Mouse (Mus musculus) MEL (cell line): Measurements from ENCODE around the gene Pde10a. TPM values are rescaled to one million over a fixed set of nuclear protein-coding genes. Genes with fewer than 3 reads are reported as not detected.

ENCODE experiments used
- DNase-seq: peaks from one replicate; pipeline ENCODE4 v3.0.0; 2011; ENCODE audit warnings: low read depth, low spot score
- H3K27ac ChIP-seq: 2 replicates; pipeline ENCODE4 v1.5.1; 2012; ENCODE audit warnings: low read depth, mild to moderate bottlenecking, control low read depth, low read length, moderate library complexity; ENCODE audit not compliant: control insufficient read depth
- H3K27me3 ChIP-seq, 2 experiments: fragments of 150-350 bp in 1 of 2; sonication (generic) in 1 of 2; 2 replicates each; pipeline ENCODE4 v1.6.1; 2012; ENCODE audit warnings: low read length in 2 of 2, mild to moderate bottlenecking in 2 of 2, improper control_type of control experiment in 1 of 2, moderate library complexity in 1 of 2; ENCODE audit not compliant: insufficient read depth in 2 of 2, control insufficient read depth in 1 of 2
- H3K36me3 ChIP-seq, 2 experiments: 2 replicates each; pipeline ENCODE4 v1.6.1; 2012 to 2014; ENCODE audit warnings: low read length in 2 of 2, improper control_type of control experiment in 1 of 2, inconsistent platforms in 1 of 2, mild to moderate bottlenecking in 1 of 2; ENCODE audit not compliant: insufficient read depth in 2 of 2, control insufficient read depth in 1 of 2
- H3K4me1 ChIP-seq, 2 experiments: fragments of 150-350 bp in 1 of 2; sonication (generic) in 1 of 2; 2 replicates each; pipeline ENCODE4 v1.6.1; 2012; ENCODE audit warnings: low read length in 2 of 2, improper control_type of control experiment in 1 of 2, mild to moderate bottlenecking in 1 of 2; ENCODE audit not compliant: insufficient read depth in 2 of 2, control insufficient read depth in 1 of 2
- H3K4me3 ChIP-seq, 2 experiments: fragments of 150-350 bp in 1 of 2; sonication (generic) in 1 of 2; 2 replicates each; pipeline ENCODE4 v1.5.1; 2012; ENCODE audit warnings: low read depth in 2 of 2, low read length in 2 of 2, mild to moderate bottlenecking in 2 of 2, moderate library complexity in 2 of 2, control low read depth in 1 of 2, improper control_type of control experiment in 1 of 2; ENCODE audit not compliant: control insufficient read depth in 1 of 2, insufficient read depth in 1 of 2
- H3K79me2 ChIP-seq: 2 replicates; pipeline ENCODE4 v1.6.1; 2012; ENCODE audit warnings: mild to moderate bottlenecking, low read length, moderate library complexity; ENCODE audit not compliant: control insufficient read depth, poor library complexity, insufficient read depth
- H3K9ac ChIP-seq: 2 replicates; pipeline ENCODE4 v1.6.1; 2012; ENCODE audit warnings: low read depth, mild to moderate bottlenecking, control low read depth, low read length, moderate library complexity; ENCODE audit not compliant: control insufficient read depth, poor library complexity, severe bottlenecking
- H3K9me3 ChIP-seq: fragments of 150-350 bp; sonication (generic); replicated peaks from 2 replicates; pipeline ENCODE4 v1.6.1; 2012; ENCODE audit warnings: mild to moderate bottlenecking, low read length, improper control_type of control experiment, moderate library complexity; ENCODE audit not compliant: insufficient read depth
- CTCF ChIP-seq, 3 experiments: IDR thresholded peaks in 2 of 3; conservative IDR thresholded peaks in 1 of 3; 2 replicates each; pipeline ENCODE4 v1.5.1; 2011 to 2012; ENCODE audit warnings: low read length in 3 of 3, low read depth in 2 of 3, mild to moderate bottlenecking in 2 of 3, improper control_type of control experiment in 1 of 3, inconsistent platforms in 1 of 3, mixed read lengths in 1 of 3, moderate library complexity in 1 of 3; ENCODE audit not compliant: control insufficient read depth in 1 of 3, insufficient read depth in 1 of 3, poor library complexity in 1 of 3, severe bottlenecking in 1 of 3
- EP300 ChIP-seq, 2 experiments: IDR thresholded peaks; 2 replicates each; pipeline ENCODE4 v1.6.1; 2011; ENCODE audit warnings: improper control_type of control experiment in 2 of 2, low read length in 2 of 2, low read depth in 1 of 2, mild to moderate bottlenecking in 1 of 2
- GATA1 ChIP-seq: IDR thresholded peaks from 2 replicates; pipeline ENCODE4 v1.6.1; 2011; ENCODE audit warnings: low read depth, low read length, improper control_type of control experiment
- JUND ChIP-seq: IDR thresholded peaks from 2 replicates; pipeline ENCODE4 v1.6.1; 2011; ENCODE audit warnings: low read depth, mild to moderate bottlenecking, improper control_type of control experiment, low read length
- KAT2A ChIP-seq: conservative IDR thresholded peaks from 2 replicates; pipeline ENCODE4 v1.6.1; 2012; ENCODE audit warnings: low read depth, low read length, improper control_type of control experiment, inconsistent platforms
- MAFK ChIP-seq: IDR thresholded peaks from 2 replicates; pipeline ENCODE4 v1.6.1; 2011; ENCODE audit warnings: low read depth, mild to moderate bottlenecking, low read length, improper control_type of control experiment, borderline replicate concordance
- MAX ChIP-seq: IDR thresholded peaks from 2 replicates; pipeline ENCODE4 v1.6.1; 2011; ENCODE audit warnings: low read length, improper control_type of control experiment
- MAZ ChIP-seq: IDR thresholded peaks from 2 replicates; pipeline ENCODE4 v1.6.1; 2012; ENCODE audit warnings: low read depth, mild to moderate bottlenecking, inconsistent platforms, low read length, improper control_type of control experiment
- MEF2A ChIP-seq: IDR thresholded peaks from 2 replicates; pipeline ENCODE4 v1.6.1; 2014; ENCODE audit warnings: low read depth, mild to moderate bottlenecking, inconsistent platforms, low read length, improper control_type of control experiment; ENCODE audit not compliant: poor library complexity, insufficient replicate concordance, severe bottlenecking; ENCODE audit errors: extremely low read depth
- MXI1 ChIP-seq: IDR thresholded peaks from 2 replicates; pipeline ENCODE4 v1.6.1; 2011; ENCODE audit warnings: mild to moderate bottlenecking, low read depth, low read length, improper control_type of control experiment
- POLR2A ChIP-seq, 2 experiments: IDR thresholded peaks; 2 replicates each; pipeline ENCODE4 v1.6.1; 2011 to 2012; ENCODE audit warnings: low read length in 2 of 2, mild to moderate bottlenecking in 2 of 2, control low read depth in 1 of 2, improper control_type of control experiment in 1 of 2, low read depth in 1 of 2, moderate library complexity in 1 of 2; ENCODE audit not compliant: control insufficient read depth in 1 of 2, insufficient read depth in 1 of 2, poor library complexity in 1 of 2
- POLR2AphosphoS2 ChIP-seq: IDR thresholded peaks from 2 replicates; pipeline ENCODE4 v1.6.1; 2011; ENCODE audit warnings: low read length, improper control_type of control experiment
- POLR2AphosphoS5 ChIP-seq: IDR thresholded peaks from 2 replicates; pipeline ENCODE4 v1.6.1; 2012; ENCODE audit warnings: low read depth, borderline replicate concordance, mild to moderate bottlenecking, inconsistent platforms, low read length, moderate library complexity, mixed read lengths
- RAD21 ChIP-seq: IDR thresholded peaks from 2 replicates; pipeline ENCODE4 v1.6.1; 2011; ENCODE audit warnings: mild to moderate bottlenecking, low read depth, low read length, improper control_type of control experiment
- SMC3 ChIP-seq: IDR thresholded peaks from 2 replicates; pipeline ENCODE4 v1.6.1; 2011; ENCODE audit warnings: low read depth, low read length, improper control_type of control experiment
- TBP ChIP-seq: IDR thresholded peaks from 2 replicates; pipeline ENCODE4 v1.8.0; 2011; ENCODE audit warnings: low read depth, low read length, improper control_type of control experiment
- TCF12 ChIP-seq: IDR thresholded peaks from 2 replicates; pipeline ENCODE4 v1.6.1; 2014; ENCODE audit warnings: low read depth, mild to moderate bottlenecking, inconsistent platforms, low read length, improper control_type of control experiment, moderate library complexity
- ZC3H11A ChIP-seq: IDR thresholded peaks from 2 replicates; pipeline ENCODE4 v1.6.1; 2012; ENCODE audit warnings: low read depth, mild to moderate bottlenecking, inconsistent platforms, low read length, improper control_type of control experiment
- ZKSCAN1 ChIP-seq: IDR thresholded peaks from 2 replicates; pipeline ENCODE4 v1.6.1; 2012; ENCODE audit warnings: low read depth, mild to moderate bottlenecking, inconsistent platforms, low read length, improper control_type of control experiment, moderate library complexity
- ZMIZ1 ChIP-seq: IDR thresholded peaks from 2 replicates; pipeline ENCODE4 v1.6.1; 2012; ENCODE audit warnings: low read depth, mild to moderate bottlenecking, inconsistent platforms, low read length, improper control_type of control experiment, moderate library complexity
- ZNF384 ChIP-seq: IDR thresholded peaks from 2 replicates; pipeline ENCODE4 v1.6.1; 2012; ENCODE audit warnings: low read depth, mild to moderate bottlenecking, inconsistent platforms, low read length, improper control_type of control experiment
- polyA plus RNA-seq, 2 experiments: library from polyadenylated mRNA; stranded (reverse) in 1 of 2; unstranded in 1 of 2; fragments of >175 nt in 1 of 2; fragments of >200 nt in 1 of 2; gene quantifications; 2 replicates each; pipeline versions ENCODE4 v1.2.1 to v1.2.4; 2012; ENCODE audit warnings: low replicate concordance in 2 of 2, low read depth in 1 of 2; ENCODE audit not compliant: insufficient read length in 2 of 2, insufficient read depth in 1 of 2, missing spikeins in 1 of 2
- total RNA-seq: library from RNA; depleted of rRNA; stranded (reverse); fragments of 300-350 nt; gene quantifications from 2 replicates; pipeline ENCODE4 v1.2.3, GENCODE M21; 2012

The Pde10a gene
- total and polyA plus RNA-seq, 3 experiments, result 3.1 to 6.9 TPM; not detected in 1

DNA sequence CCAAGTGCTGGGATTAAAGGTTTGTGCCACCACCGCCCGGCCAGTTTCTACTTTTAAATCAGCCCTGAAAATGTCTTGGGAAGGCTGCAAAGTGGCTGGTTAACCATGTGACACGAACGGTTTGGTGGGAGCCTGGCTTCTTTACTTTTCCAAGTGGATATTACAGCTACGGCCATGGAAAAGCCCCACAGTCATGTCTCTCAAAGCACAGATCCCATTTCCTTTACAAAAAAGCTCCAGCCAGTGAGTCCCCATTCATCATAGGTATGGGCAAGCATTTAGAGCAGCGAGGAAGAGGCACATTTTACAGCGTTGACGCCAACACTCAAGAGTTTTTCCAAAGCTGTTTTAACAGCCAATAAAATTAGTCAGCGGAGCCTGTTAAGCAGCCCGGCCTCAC is 43.4 kb upstream of the Pde10a start:
- H3K79me2 ChIP-seq, result no peaks in the 10 kb centered on the region
- no peak overlapping the region for H3K9ac ChIP-seq
- no peaks in the 10 kb centered on the region for H3K36me3 ChIP-seq
- no peak for TF ChIP-seq POLR2AphosphoS5
- TF ChIP-seq MXI1, result no peak
- no peak for TF ChIP-seq SMC3
- no peak for TF ChIP-seq TCF12
- TF ChIP-seq ZC3H11A, result no peak
- TF ChIP-seq MEF2A, result no peak
- no peak for TF ChIP-seq MAZ
- no peak for TF ChIP-seq KAT2A
- no peak for TF ChIP-seq POLR2A (IDR thresholded peaks at IDR 0.05; ENCODE audit: control insufficient read depth in 1 of 2, insufficient read depth in 1 of 2, low read depth in 1 of 2, low read length in 2 of 2, poor library complexity in 1 of 2)
- no peak for TF ChIP-seq POLR2AphosphoS2
- H3K4me3 ChIP-seq, result no peak overlapping the region
- H3K27ac ChIP-seq, result no peak overlapping the region
- peaks cover 0 to 5% of the 10 kb centered on the region in 2 experiments; a peak in 3 of 4 replicates for H3K27me3 ChIP-seq
- H3K9me3 ChIP-seq, result no peaks in the 10 kb centered on the region
- H3K4me1 ChIP-seq, result no peaks in the 10 kb centered on the region
- DNase-seq, result no peak

DNA sequence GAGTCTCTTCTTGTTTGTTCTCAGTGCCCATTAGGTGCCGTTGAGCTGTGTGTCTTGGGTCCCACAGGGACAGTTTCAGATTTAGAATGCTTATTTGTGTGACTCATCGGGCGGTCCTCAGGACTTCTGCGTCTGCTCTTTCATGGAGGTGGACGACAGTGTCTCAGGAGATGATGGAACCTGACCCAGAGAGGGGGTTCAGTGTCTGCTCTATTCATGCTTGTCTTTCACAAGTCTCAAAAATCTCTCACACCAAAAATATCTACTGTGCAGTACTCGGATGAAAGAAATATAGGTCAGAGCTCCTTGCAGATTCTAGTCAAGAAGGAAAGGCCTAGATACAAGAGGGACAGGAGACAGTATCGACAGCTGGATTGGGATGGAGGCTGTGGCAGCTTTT is 42.3 kb upstream of the Pde10a start:
- TF ChIP-seq GATA1 (no peak), ZMIZ1 (no peak), MXI1 (no peak), EP300 (IDR thresholded peaks at IDR 0.05; ENCODE audit: low read depth in 1 of 2, low read length in 2 of 2) (no peak), CTCF (IDR thresholded peaks at IDR 0.05 in 2 of 3, conservative IDR thresholded peaks at IDR 0.05 in 1 of 3; ENCODE audit: control insufficient read depth in 1 of 3, insufficient read depth in 1 of 3, low read depth in 2 of 3, low read length in 3 of 3, poor library complexity in 1 of 3, severe bottlenecking in 1 of 3) (no peak), JUND (no peak), ZC3H11A (no peak), MAX (no peak), RAD21 (no peak), ZKSCAN1 (no peak), SMC3 (no peak), MAFK (no peak), ZNF384 (no peak), TBP (no peak)
- no peaks in the 10 kb centered on the region for H3K9me3 ChIP-seq
- no peak overlapping the region for H3K4me3 ChIP-seq
- H3K27ac ChIP-seq, result no peak overlapping the region
- H3K36me3 ChIP-seq, result no peaks in the 10 kb centered on the region
- no peaks in the 10 kb centered on the region for H3K4me1 ChIP-seq
- H3K9ac ChIP-seq, result no peak overlapping the region
- peaks cover 0 to 5% of the 10 kb centered on the region in 2 experiments; a peak in 3 of 4 replicates for H3K27me3 ChIP-seq
- H3K79me2 ChIP-seq, result no peaks in the 10 kb centered on the region
- no peak for DNase-seq
